Comparison of ENCODE assay signal across 20 mouse cellular contexts in the genomic region with DNA sequence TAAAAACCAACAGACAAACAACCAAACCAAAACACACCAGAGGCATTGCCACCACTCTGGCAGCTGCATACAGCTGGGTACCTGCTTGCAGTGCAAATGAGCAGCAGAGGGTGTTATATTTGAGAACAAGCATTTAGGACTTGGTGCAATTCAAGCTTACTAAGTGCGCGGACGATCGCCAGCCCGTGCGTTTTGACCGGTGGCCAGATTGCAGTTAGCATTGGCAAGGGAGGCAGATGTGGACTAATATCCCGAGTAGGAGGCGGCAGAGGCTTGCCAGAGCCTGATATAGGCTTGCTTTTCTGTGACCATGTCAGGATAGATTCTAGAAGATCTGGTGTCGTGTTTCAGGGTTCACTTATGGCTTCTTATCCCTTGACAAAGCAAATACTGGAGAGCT. TPM values are rescaled to one million over a fixed set of nuclear protein-coding genes. Genes with fewer than 3 reads are reported as not detected.
DNase-seq lines count a peak whose midpoint lies in the region; ATAC-seq and TF ChIP-seq lines count a peak whose summit lies in the region.
"Had no signal": no experiment of that assay in that cellular context is flagged by ENCODE, and none has a peak within 500 bp of the region (broad histone marks: within the 10 kb centered on the region; RNA-seq: fewer than 3 reads in every experiment).

No protein-coding gene starts in this region.

- no peak overlapping the region for H3K27ac ChIP-seq in heart, embryonic 12.5 days (ENCODE audit: poor library complexity, severe bottlenecking)
- H3K27ac ChIP-seq: embryonic facial prominence, embryonic 13.5 days; kidney, embryonic 15.5 days; liver, embryonic 13.5 days; lung, embryonic 15.5 days had no signal

- DNase-seq in adrenal gland, postnatal 10 days = peak; percentile 64
- DNase-seq in adrenal gland, adult 18-20 months (ENCODE audit: low spot score in 2 of 2) = no peak
- peak; percentile 4 for DNase-seq in heart, adult 8-10 months (ENCODE audit: low spot score)
- DNase-seq in brain, adult 2 months (ENCODE audit: low read depth, low spot score) = peak; percentile 24
- DNase-seq in gastrocnemius, postnatal 25 days = peak; percentile 28
- no peak for DNase-seq in kidney, adult 8-10 months
- no peak for DNase-seq in lung, adult 2 months
- DNase-seq: cerebellum, adult 9-10 months; liver, embryonic 13.5 days; lung, postnatal 4 days; right cerebral cortex, adult 18-20 months; thymus, postnatal 36 days had no signal

- no peaks in the 10 kb centered on the region for H3K9me3 ChIP-seq in heart, embryonic 12.5 days (replicated peaks)
- H3K9me3 ChIP-seq: embryonic facial prominence, embryonic 13.5 days; kidney, embryonic 15.5 days; liver, embryonic 13.5 days; lung, embryonic 15.5 days had no signal

- peaks cover 61% of the 10 kb centered on the region for H3K36me3 ChIP-seq in heart, embryonic 12.5 days

- 78% methylated on average over 10 of the region's 10 CpGs for WGBS in heart, embryonic 12.5 days
- 73% methylated on average over 10 of the region's 10 CpGs for WGBS in lung, adult 2 months

- no peak for TF ChIP-seq POLR2A in lung, adult 2 months (IDR thresholded peaks at IDR 0.05; ENCODE audit: borderline replicate concordance, extremely low read depth, low read depth, low read length)

- no peak overlapping the region for H3K9ac ChIP-seq in heart, embryonic 12.5 days
- H3K9ac ChIP-seq: embryonic facial prominence, embryonic 13.5 days; kidney, embryonic 15.5 days; liver, embryonic 13.5 days; lung, embryonic 15.5 days had no signal

- no peak for TF ChIP-seq CTCF in lung, adult 2 months (IDR thresholded peaks at IDR 0.05; ENCODE audit: insufficient read depth, low read length)

- 0 out of 2 replicates have a peak, but pooled peaks cover 5% of the 10 kb centered on the region for H3K4me1 ChIP-seq in heart, embryonic 12.5 days (replicated peaks)
- H3K4me1 ChIP-seq in lung, adult 2 months (ENCODE audit: control insufficient read depth, insufficient read depth, low read length) = no peaks in the 10 kb centered on the region
- H3K4me1 ChIP-seq: embryonic facial prominence, embryonic 13.5 days; kidney, embryonic 15.5 days; liver, embryonic 13.5 days; lung, embryonic 15.5 days had no signal

- H3K4me3 ChIP-seq in heart, embryonic 12.5 days = no peak overlapping the region
- no peak overlapping the region for H3K4me3 ChIP-seq in lung, adult 2 months (replicated peaks; ENCODE audit: extremely low read depth, low read depth, low read length)
- H3K4me3 ChIP-seq: embryonic facial prominence, embryonic 13.5 days; kidney, embryonic 15.5 days; liver, embryonic 13.5 days; lung, embryonic 15.5 days had no signal

- H3K27me3 ChIP-seq in heart, embryonic 12.5 days (replicated peaks) = no peaks in the 10 kb centered on the region
- H3K27me3 ChIP-seq: embryonic facial prominence, embryonic 13.5 days; kidney, embryonic 15.5 days; liver, embryonic 13.5 days; lung, embryonic 15.5 days; Patski had no signal

- H3K4me2 ChIP-seq in heart, embryonic 12.5 days = no peak overlapping the region
- H3K4me2 ChIP-seq: embryonic facial prominence, embryonic 13.5 days; kidney, embryonic 15.5 days; liver, embryonic 13.5 days; lung, embryonic 15.5 days had no signal

- ATAC-seq in heart, embryonic 12.5 days (ENCODE audit: insufficient number of reproducible peaks, low FRiP score) = no peak
- ATAC-seq: forebrain, embryonic 16.5 days; hindbrain, embryonic 16.5 days; intestine, embryonic 16.5 days; Patski had no signal

RNA-seq across cellular contexts. Expression of gene Mta3, which starts 52.1 kb away (rescaled TPM):
- 10 to 100 TPM; 60.9 to 70.6 TPM for total RNA-seq in adrenal gland, postnatal 10 days (2021)
- 10 to 100 TPM; 44.2 to 52.3 TPM for total RNA-seq in adrenal gland, adult 18-20 months (2021)
- total RNA-seq in heart, adult 8-10 months (2022) = 10 to 100 TPM; 17.6 to 19.6 (median 18.6) TPM
- polyA plus RNA-seq in heart, embryonic 12.5 days (2016; fragmentation: Nextera tagmentation; extraction: Ambion mirVana) = 42.8 and 47.7 TPM in 2 replicates
- total RNA-seq in gastrocnemius, postnatal 25 days (2021) = 1 to 10 TPM; 8.8 to 8.9 TPM
- 30.2 and 34.9 TPM in 2 replicates for polyA plus RNA-seq in lung, adult 2 months (2012; rRNA removed)

Comparison
In these comparisons a context has a peak if more than half of its experiments do, and no peak if none do; other contexts are left out.
1. DNase-seq: peak in adrenal gland, postnatal 10 days (single experiment), heart, adult 8-10 months (single experiment), brain, adult 2 months (single experiment) and gastrocnemius, postnatal 25 days (single experiment); none in adrenal gland, adult 18-20 months (0 of 2), kidney, adult 8-10 months (0 of 2) and lung, adult 2 months (single experiment).